Mouse (Mus musculus): ENCODE results near the gene Mtrr. TPM values are rescaled to one million over a fixed set of nuclear protein-coding genes. Genes with fewer than 3 reads are reported as not detected.

Gene Mtrr
- polyA plus RNA-seq, 1 experiment from 2014 or later = 17.7 TPM

DNA sequence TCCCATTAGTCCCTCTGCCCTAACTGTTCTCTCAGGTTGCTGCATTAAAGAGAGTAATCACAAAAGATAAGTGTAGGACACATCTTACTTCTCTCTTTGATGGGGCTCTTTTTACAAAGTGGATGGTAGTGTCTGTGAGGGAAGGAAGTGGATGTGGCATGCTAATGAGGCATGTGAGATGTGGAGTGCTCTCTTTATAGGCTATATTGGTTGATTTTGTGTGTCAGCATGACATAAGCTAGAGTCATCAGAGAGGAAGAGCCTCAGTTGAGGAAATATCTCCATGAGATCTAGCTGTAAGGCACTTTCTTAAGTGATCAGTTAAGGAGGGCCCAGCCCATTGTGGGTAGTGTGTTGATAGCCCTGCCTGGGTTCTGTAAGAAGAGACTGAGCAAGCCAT, 6.4 kb upstream of the Mtrr start:
- no peak for ATAC-seq (replicated peaks; ENCODE audit: insufficient number of reproducible peaks, insufficient read depth, low FRiP score, low read depth)
- Histone ChIP-seq H3K4me3 (no peak overlapping the region), H3K27me3 (no peaks in the 10 kb centered on the region), H3K4me2 (no peak overlapping the region), H3K9me3 (replicated peaks) (no peaks in the 10 kb centered on the region), H3K9ac (no peak overlapping the region), H3K27ac (no peak overlapping the region), H3K36me3 (peaks cover 89% of the 10 kb centered on the region), H3K4me1 (replicated peaks) (no peaks in the 10 kb centered on the region)

DNA sequence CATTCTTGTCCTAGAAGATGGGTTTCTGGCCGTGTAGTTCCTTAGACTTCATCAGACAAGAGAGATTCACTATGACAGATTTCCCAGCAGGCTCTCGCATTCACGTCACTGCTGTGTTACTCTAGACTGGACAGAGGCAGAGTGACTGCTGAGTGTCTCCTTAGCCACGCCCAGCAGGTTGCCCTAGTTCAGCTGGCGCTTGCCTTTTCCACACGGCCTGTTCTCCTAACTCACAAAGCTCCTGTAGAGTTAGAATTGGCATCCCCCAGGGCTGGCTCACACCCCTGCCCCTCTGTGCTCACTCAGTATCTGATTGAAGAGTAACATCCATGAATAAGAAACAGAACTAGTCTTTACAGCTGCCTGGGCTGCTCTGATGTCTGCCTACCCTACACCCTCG, 3.5 kb upstream of the Mtrr start:
- Histone ChIP-seq H3K4me1 (replicated peaks) (peaks cover 9% of the 10 kb centered on the region), H3K4me2 (no peak overlapping the region), H3K9me3 (replicated peaks) (no peaks in the 10 kb centered on the region), H3K36me3 (peaks cover 62% of the 10 kb centered on the region), H3K4me3 (no peak overlapping the region), H3K9ac (no peak overlapping the region), H3K27me3 (no peaks in the 10 kb centered on the region), H3K27ac (no peak overlapping the region)
- 87% methylated on average over 7 of the region's 7 CpGs for WGBS
- ATAC-seq (replicated peaks; ENCODE audit: insufficient number of reproducible peaks, insufficient read depth, low FRiP score, low read depth) = no peak

DNA sequence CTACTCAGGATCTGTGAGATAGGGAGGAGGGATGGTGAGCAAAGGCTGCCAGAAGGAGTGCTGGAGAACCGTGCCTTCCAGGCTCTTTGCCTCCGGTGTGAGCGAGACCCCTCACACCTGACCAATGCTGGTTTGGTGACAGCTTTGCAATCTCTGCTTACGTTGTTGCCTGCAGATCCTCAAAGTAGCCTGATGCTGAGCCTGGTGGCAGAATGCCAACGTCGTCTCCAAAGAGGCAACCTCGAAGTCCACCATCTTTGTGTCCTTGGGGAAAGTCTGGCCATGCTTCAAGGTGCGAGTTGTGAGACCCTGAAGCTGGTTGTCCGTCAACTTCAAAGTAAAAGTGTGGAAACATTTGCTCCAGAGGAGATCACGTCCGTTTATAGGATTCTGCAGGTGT, 2.0 kb upstream of the Mtrr start:
- H3K36me3 ChIP-seq = peaks cover 47% of the 10 kb centered on the region
- no peak for ATAC-seq (replicated peaks; ENCODE audit: insufficient number of reproducible peaks, insufficient read depth, low FRiP score, low read depth)
- 86% methylated on average over 11 of the region's 11 CpGs for WGBS

DNA sequence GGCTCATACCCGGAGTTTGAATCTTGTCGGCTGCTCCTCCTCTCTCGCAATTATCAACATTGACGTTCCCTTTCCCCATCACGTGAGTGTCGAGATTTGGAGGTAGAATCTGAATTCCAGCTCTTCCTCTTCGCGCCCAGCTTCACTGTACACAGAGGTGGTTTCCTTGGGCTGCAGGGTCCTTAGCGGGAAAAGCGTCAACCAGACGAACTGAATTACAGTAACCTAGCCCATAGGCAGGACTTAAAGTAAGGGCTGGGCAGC, 500 bp upstream of the Mtrr start:
- peaks cover 9% of the 10 kb centered on the region for H3K4me1 ChIP-seq (replicated peaks)
- H3K4me3 ChIP-seq = peak overlapping the region; percentile 98
- WGBS = 0% methylated on average over 11 of the region's 11 CpGs
- H3K4me2 ChIP-seq = peak overlapping the region; percentile 89
- H3K27ac ChIP-seq = peak overlapping the region; percentile 83
- H3K27me3 ChIP-seq = no peaks in the 10 kb centered on the region
- H3K9me3 ChIP-seq (replicated peaks) = no peaks in the 10 kb centered on the region
- no peak for ATAC-seq (replicated peaks; ENCODE audit: insufficient number of reproducible peaks, insufficient read depth, low FRiP score, low read depth)
- peak overlapping the region; percentile 89 for H3K9ac ChIP-seq
- H3K36me3 ChIP-seq = peaks cover 35% of the 10 kb centered on the region

More for the DNA sequence above, 2.0 kb upstream of the Mtrr start:
- no peak overlapping the region for H3K4me2 ChIP-seq
- H3K27ac ChIP-seq = no peak overlapping the region
- H3K27me3 ChIP-seq = no peaks in the 10 kb centered on the region
- H3K4me1 ChIP-seq (replicated peaks) = peaks cover 9% of the 10 kb centered on the region
- H3K4me3 ChIP-seq = no peak overlapping the region
- no peak overlapping the region for H3K9ac ChIP-seq
- no peaks in the 10 kb centered on the region for H3K9me3 ChIP-seq (replicated peaks)

DNA sequence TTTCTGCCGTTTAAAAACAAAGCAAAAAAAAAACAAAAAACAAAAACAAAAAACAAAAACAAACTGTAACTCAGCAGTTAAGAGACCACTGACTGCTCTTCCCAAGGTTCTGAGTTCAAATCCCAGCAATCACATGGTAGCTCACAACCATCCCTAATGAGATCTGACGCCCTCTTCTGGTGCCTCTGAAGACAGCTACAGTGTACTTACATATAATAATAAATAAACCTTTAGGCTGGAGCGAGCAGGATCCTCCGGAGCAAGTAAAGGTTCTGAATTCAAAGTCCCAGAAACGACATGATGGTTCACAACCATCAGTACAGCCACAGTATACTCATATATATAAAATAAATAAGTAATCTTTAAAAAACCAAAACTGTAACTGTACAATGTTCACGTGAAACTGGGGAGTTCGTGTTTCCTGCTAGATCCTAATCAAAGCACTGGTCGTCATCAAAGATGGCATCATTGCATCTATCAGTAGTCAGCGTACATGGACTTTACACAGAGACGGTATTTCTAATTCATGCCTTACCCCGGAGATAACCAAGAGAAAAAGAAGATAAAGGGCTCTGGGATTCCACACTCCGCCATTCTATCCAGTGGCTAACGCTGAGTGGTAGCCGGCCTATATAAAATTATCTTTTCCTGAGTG, 736 bp downstream of the Mtrr start:
- peak overlapping the region; percentile 89 for H3K9ac ChIP-seq
- 26% methylated on average over 14 of the region's 14 CpGs for WGBS
- H3K27me3 ChIP-seq = no peaks in the 10 kb centered on the region
- H3K27ac ChIP-seq = peak overlapping the region; percentile 87
- H3K9me3 ChIP-seq (replicated peaks) = no peaks in the 10 kb centered on the region
- peaks cover 36% of the 10 kb centered on the region for H3K36me3 ChIP-seq
- H3K4me3 ChIP-seq = peak overlapping the region; percentile 98
- no peak for ATAC-seq (replicated peaks; ENCODE audit: insufficient number of reproducible peaks, insufficient read depth, low FRiP score, low read depth)
- peak overlapping the region; percentile 89 for H3K4me2 ChIP-seq
- peaks cover 9% of the 10 kb centered on the region for H3K4me1 ChIP-seq (replicated peaks)

DNA sequence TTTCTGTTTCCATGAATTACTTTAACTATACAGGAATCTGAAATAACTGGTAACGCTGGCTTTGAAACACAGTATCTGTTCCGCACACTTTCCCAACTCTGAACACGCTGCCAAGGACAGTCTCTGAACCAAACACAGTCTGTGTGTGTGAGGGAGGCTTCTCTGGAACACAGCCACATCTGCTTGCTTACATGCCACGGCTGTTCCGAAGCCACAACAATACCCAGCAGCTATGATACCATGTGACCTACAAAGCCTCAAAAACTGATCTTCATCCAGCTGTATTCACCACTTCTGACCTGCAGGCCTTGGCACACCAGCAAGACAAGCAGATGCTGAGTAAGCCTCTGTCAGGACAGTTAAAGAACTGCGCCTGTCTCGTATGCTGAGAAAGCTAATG, 4.0 kb downstream of the Mtrr start:
- Histone ChIP-seq H3K27me3 (no peaks in the 10 kb centered on the region), H3K9me3 (replicated peaks) (no peaks in the 10 kb centered on the region), H3K4me1 (replicated peaks) (peaks cover 21% of the 10 kb centered on the region), H3K4me3 (no peak overlapping the region), H3K4me2 (no peak overlapping the region), H3K9ac (no peak overlapping the region), H3K27ac (no peak overlapping the region), H3K36me3 (peaks cover 23% of the 10 kb centered on the region)
- WGBS = 79% methylated on average over 7 of the region's 7 CpGs
- no peak for ATAC-seq (replicated peaks; ENCODE audit: insufficient number of reproducible peaks, insufficient read depth, low FRiP score, low read depth)

DNA sequence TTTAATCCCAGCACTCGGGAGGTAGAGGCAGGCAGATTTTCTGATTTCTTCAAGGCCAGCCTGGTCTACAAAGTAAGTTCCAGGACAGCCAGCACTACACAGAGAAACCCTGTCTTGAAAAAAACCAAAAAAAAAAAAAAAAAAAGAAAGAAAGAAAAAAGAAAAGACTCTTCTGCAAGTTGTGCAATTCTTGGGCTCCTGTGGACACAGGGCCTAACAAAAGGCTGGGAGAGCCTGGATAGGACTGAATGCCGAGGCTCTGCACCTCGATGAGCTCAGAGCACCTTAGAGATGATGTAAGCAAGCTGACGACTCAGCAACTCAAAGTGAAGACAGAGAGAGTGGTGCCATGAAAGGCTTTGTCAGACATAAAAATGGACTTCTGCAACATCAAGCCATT, 7.6 kb downstream of the Mtrr start:
- H3K9me3 ChIP-seq (replicated peaks) = no peaks in the 10 kb centered on the region
- peaks cover 31% of the 10 kb centered on the region for H3K4me1 ChIP-seq (replicated peaks)
- H3K9ac ChIP-seq = no peak overlapping the region
- 78% methylated on average over 4 of the region's 4 CpGs for whole genome bisulfite sequencing
- no peak for ATAC-seq (replicated peaks; ENCODE audit: insufficient number of reproducible peaks, insufficient read depth, low FRiP score, low read depth)
- no peak overlapping the region for H3K27ac ChIP-seq
- H3K4me3 ChIP-seq = no peak overlapping the region
- peaks cover 37% of the 10 kb centered on the region for H3K36me3 ChIP-seq
- H3K4me2 ChIP-seq = no peak overlapping the region
- no peaks in the 10 kb centered on the region for H3K27me3 ChIP-seq

DNA sequence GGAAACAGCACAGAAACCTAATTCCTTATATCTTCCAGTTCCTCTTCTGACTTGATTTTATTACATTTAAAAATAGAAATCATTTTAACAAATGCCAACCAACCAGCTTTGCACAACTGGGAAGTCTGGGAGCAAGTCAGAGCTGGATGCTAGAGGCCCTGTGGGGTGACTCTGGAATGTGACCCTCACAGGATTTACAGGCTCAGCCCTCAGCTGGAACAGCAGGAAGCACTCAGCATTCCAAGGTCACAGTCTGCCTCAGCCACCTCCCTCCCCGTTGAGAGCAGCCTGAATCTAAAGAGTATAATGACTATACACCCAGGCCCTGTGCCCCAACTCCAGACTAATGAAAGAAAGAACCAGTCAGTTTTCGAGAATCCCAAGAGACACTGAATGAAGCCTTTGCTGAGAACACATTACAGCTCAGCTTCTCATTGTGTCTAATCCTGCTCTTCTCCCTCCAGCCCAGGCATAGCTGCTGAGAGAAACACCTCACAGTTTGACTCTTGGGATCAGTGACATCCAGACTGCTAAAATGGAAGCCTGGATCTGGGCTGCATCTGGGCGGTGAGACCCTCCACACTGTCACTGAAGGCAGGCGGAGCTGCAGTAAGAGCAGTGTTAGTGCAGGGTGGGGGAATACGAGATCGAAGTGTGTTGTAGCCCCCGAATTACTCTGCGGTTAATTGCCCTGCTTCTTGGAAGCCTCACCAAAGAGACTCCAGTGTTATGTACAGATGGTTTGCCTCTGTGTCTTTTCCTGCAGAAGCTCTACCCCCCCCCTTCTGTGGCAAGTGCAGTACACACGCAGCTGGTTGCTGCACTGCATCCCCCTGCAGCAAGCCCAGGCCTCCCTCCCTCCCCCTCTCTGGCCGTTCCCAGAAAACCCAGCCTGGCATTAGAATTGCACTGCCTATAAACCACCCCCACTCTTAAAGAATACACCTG, 8.7 kb downstream of the Mtrr start:
- ATAC-seq (replicated peaks; ENCODE audit: insufficient number of reproducible peaks, insufficient read depth, low FRiP score, low read depth) = peak; percentile 83
- H3K27me3 ChIP-seq = no peaks in the 10 kb centered on the region
- peaks cover 42% of the 10 kb centered on the region for H3K36me3 ChIP-seq
- peak overlapping the region; percentile 87 for H3K27ac ChIP-seq
- 46% methylated on average over 10 of the region's 10 CpGs for WGBS
- H3K4me1 ChIP-seq (replicated peaks) = peaks cover 31% of the 10 kb centered on the region
- no peak overlapping the region for H3K4me3 ChIP-seq
- no peaks in the 10 kb centered on the region for H3K9me3 ChIP-seq (replicated peaks)
- H3K9ac ChIP-seq = peak overlapping the region; percentile 28; the same call in 1 of the 2 replicates
- H3K4me2 ChIP-seq = peak overlapping the region; percentile 38

DNA sequence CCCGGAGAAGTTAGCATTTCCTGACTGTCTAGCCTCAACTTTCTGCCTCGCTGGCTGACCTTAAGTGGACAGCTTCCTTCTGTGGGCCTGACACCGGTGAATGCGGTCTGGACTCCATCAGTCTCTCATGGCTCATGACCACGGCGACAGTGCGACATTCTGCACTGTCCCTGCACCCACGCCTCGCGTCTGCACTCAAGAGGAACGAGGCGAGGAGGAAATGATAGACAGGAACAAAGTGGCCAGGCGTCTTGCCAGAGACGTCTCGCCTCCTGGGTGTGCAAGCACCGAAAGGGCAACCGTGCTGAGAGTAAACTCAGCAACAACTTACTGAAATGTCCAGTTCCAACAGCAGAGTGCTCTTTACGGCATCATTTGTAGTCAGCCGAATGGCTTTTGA, 9.7 kb downstream of the Mtrr start:
- ATAC-seq (replicated peaks; ENCODE audit: insufficient number of reproducible peaks, insufficient read depth, low FRiP score, low read depth) = peak; percentile 84
- H3K36me3 ChIP-seq = peaks cover 46% of the 10 kb centered on the region

DNA sequence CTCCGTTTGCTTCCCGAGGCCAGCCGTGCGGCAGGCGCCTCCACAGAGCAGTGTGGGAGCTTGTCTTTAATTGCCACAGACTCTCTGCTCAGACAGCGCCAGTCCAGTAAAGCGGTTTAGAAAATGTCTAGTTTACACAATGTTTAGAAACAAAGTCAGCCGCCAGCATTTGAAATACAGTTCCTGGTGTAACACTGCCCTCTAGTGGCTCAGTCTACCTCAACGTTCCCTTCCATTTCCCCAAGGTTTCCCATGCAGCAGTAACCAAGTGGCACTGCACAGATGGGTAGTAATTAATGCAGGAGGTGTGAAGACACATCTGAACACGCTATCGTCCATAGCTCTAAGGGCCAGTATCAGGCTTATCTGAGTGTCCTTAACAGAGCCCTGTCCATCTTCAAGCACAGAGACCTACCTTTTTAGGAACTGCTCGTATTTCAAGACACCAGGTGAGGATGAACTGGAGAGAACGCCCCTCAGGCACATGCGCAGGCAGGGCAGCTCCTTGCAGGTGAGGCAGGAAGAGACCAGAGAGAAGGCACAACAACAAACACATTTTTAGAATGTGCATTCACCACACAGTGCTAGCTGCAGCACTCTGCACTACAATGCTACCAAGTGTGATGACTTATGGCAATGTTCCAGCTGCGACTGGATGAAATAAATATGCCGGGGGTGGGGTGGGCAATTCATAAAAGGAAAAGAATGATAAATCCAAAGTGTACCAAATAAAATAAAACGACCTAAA, 12.2 kb downstream of the Mtrr start:
- peaks cover 56% of the 10 kb centered on the region for H3K36me3 ChIP-seq
- peaks cover 31% of the 10 kb centered on the region for H3K4me1 ChIP-seq (replicated peaks)
- 67% methylated on average over 17 of the region's 17 CpGs for WGBS
- no peak overlapping the region for H3K27ac ChIP-seq
- no peaks in the 10 kb centered on the region for H3K27me3 ChIP-seq
- H3K9ac ChIP-seq = no peak overlapping the region
- no peak overlapping the region for H3K4me3 ChIP-seq
- H3K9me3 ChIP-seq (replicated peaks) = no peaks in the 10 kb centered on the region
- ATAC-seq (replicated peaks; ENCODE audit: insufficient number of reproducible peaks, insufficient read depth, low FRiP score, low read depth) = no peak
- H3K4me2 ChIP-seq = no peak overlapping the region

More for the DNA sequence above, 9.7 kb downstream of the Mtrr start:
- Histone ChIP-seq H3K27ac (peak overlapping the region; percentile 87), H3K4me2 (peak overlapping the region; percentile 38), H3K4me3 (no peak overlapping the region), H3K4me1 (replicated peaks) (peaks cover 31% of the 10 kb centered on the region), H3K27me3 (no peaks in the 10 kb centered on the region), H3K9me3 (replicated peaks) (no peaks in the 10 kb centered on the region), H3K9ac (no peak overlapping the region)
- WGBS = 31% methylated on average over 19 of the region's 19 CpGs

DNA sequence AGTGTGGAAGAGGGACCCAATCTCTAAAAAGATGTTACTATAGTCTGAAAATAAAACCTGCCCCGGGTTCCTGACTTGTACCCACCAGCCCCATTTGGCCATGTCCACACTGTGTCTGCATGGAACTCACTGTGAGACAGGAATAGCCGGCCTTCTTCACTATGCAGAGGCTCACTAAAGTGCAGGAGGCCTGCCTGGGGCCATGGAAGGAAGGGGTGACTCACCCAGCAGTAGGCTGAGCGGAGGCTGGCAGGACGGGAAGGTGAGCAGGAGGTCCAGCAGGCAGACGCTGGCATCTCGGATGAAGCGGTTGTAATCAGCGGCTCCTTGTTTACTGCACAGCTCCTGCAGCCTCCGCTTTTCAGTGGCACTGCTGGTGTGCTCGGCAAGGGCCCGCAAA, 13.4 kb downstream of the Mtrr start:
- H3K9ac ChIP-seq = no peak overlapping the region
- 82% methylated on average over 11 of the region's 11 CpGs for WGBS
- no peak overlapping the region for H3K4me3 ChIP-seq
- no peak overlapping the region for H3K27ac ChIP-seq
- ATAC-seq (replicated peaks; ENCODE audit: insufficient number of reproducible peaks, insufficient read depth, low FRiP score, low read depth) = no peak
- no peaks in the 10 kb centered on the region for H3K9me3 ChIP-seq (replicated peaks)
- H3K36me3 ChIP-seq = peaks cover 64% of the 10 kb centered on the region
- H3K27me3 ChIP-seq = no peaks in the 10 kb centered on the region
- no peak overlapping the region for H3K4me2 ChIP-seq
- peaks cover 22% of the 10 kb centered on the region for H3K4me1 ChIP-seq (replicated peaks)

All from heart, embryonic 15.5 days (tissue).